Mouse (Mus musculus) liver, postnatal 0 days (tissue): Measurements from ENCODE around the gene Dus1l.

Source experiments
- CTCF ChIP-seq: sonication (generic); IDR thresholded peaks from 2 replicates; pipeline ENCODE4 v1.5.1; 2016; ENCODE audit warnings: antibody characterized with exemption, low read depth
- EP300 ChIP-seq: IDR thresholded peaks from 2 replicates; pipeline ENCODE4 v1.6.1; 2016; ENCODE audit warnings: antibody characterized with exemption, low read depth, mild to moderate bottlenecking

- TF ChIP-seq CTCF: peak; percentile 94
- TF ChIP-seq EP300: no peak
Observed at GRCm38 (mm10) chr11:120800061-120800904, 4.1 kb upstream of the Dus1l start.
